ENCODE assay signal across 32 mouse cellular contexts in genomic region chr13:35598003-35598402, GRCm38 (mm10).
"Had no signal": no experiment of that assay in that cellular context is flagged by ENCODE, and none has a peak within 500 bp of the region (broad histone marks: within the 10 kb centered on the region; RNA-seq: fewer than 3 reads in every experiment).

No protein-coding gene starts in this region.

- H3K4me2 ChIP-seq: limb, embryonic 12.5 days; limb, embryonic 13.5 days; limb, embryonic 15.5 days; liver, embryonic 11.5 days; liver, embryonic 13.5 days; liver, embryonic 15.5 days; lung, embryonic 14.5 days; lung, embryonic 15.5 days; midbrain, embryonic 11.5 days; midbrain, embryonic 12.5 days; midbrain, embryonic 13.5 days; midbrain, embryonic 15.5 days; neural tube, embryonic 12.5 days had no signal

- H3K4me1 ChIP-seq: limb, embryonic 10.5 days; limb, embryonic 12.5 days; limb, embryonic 13.5 days; limb, embryonic 15.5 days; liver, embryonic 13.5 days; liver, embryonic 15.5 days; lung, embryonic 15.5 days; midbrain, embryonic 10.5 days; midbrain, embryonic 12.5 days; midbrain, embryonic 13.5 days; midbrain, embryonic 15.5 days; neural tube, embryonic 12.5 days had no signal

- DNase-seq: left cerebral cortex, postnatal 4 days; liver; liver, embryonic 13.5 days; liver, postnatal 0 days; lung, adult 18-20 months; lung, adult 2 months; lung, embryonic 14.5 days; lung, postnatal 10 days; lung, postnatal 14 days; lung, postnatal 36 days; lung, postnatal 4 days; midbrain, embryonic 14.5 days had no signal

- H3K27ac ChIP-seq: left cerebral cortex, adult 2 months; limb, embryonic 10.5 days; limb, embryonic 12.5 days; limb, embryonic 13.5 days; limb, embryonic 15.5 days; liver, embryonic 13.5 days; liver, embryonic 14.5 days; liver, embryonic 15.5 days; lung, embryonic 15.5 days; macrophage; midbrain, embryonic 10.5 days; midbrain, embryonic 12.5 days; midbrain, embryonic 13.5 days; midbrain, embryonic 15.5 days; neural tube, embryonic 12.5 days had no signal

- H3K36me3 ChIP-seq: limb, embryonic 10.5 days; limb, embryonic 12.5 days; limb, embryonic 13.5 days; limb, embryonic 15.5 days; liver, embryonic 13.5 days; liver, embryonic 15.5 days; lung, embryonic 15.5 days; midbrain, embryonic 10.5 days; midbrain, embryonic 12.5 days; midbrain, embryonic 13.5 days; midbrain, embryonic 15.5 days; neural tube, embryonic 12.5 days had no signal

- H3K9me3 ChIP-seq: limb, embryonic 10.5 days; limb, embryonic 12.5 days; limb, embryonic 13.5 days; limb, embryonic 15.5 days; liver, embryonic 13.5 days; liver, embryonic 15.5 days; lung, embryonic 15.5 days; midbrain, embryonic 10.5 days; midbrain, embryonic 12.5 days; midbrain, embryonic 13.5 days; midbrain, embryonic 15.5 days; neural tube, embryonic 12.5 days had no signal

- ATAC-seq: liver, postnatal 0 days; lung, postnatal 0 days; midbrain, embryonic 13.5 days; midbrain, embryonic 15.5 days; midbrain, embryonic 16.5 days had no signal

- H3K4me3 ChIP-seq: left cerebral cortex, adult 2 months; limb, embryonic 10.5 days; limb, embryonic 12.5 days; limb, embryonic 13.5 days; limb, embryonic 15.5 days; liver, embryonic 13.5 days; liver, embryonic 15.5 days; lung, embryonic 15.5 days; megakaryocyte, embryonic 14.5 days; midbrain, embryonic 10.5 days; midbrain, embryonic 12.5 days; midbrain, embryonic 13.5 days; midbrain, embryonic 15.5 days; myocyte; neural tube, embryonic 12.5 days had no signal

- H3K27me3 ChIP-seq: limb, embryonic 12.5 days; limb, embryonic 13.5 days; limb, embryonic 15.5 days; liver, embryonic 13.5 days; liver, embryonic 15.5 days; lung, embryonic 15.5 days; megakaryocyte, embryonic 14.5 days; midbrain, embryonic 12.5 days; midbrain, embryonic 13.5 days; midbrain, embryonic 15.5 days; neural tube, embryonic 12.5 days had no signal

- H3K9ac ChIP-seq: limb, embryonic 12.5 days; limb, embryonic 13.5 days; limb, embryonic 15.5 days; liver, embryonic 13.5 days; liver, embryonic 14.5 days; liver, embryonic 15.5 days; liver, postnatal 0 days; lung, embryonic 14.5 days; lung, embryonic 15.5 days; midbrain, embryonic 12.5 days; midbrain, embryonic 13.5 days; midbrain, embryonic 15.5 days; neural tube, embryonic 12.5 days had no signal
